Mouse (Mus musculus): ENCODE measurements around the gene Dctn1.
A peak's percentile ranks its signal among the peaks of the same experiment; 100 is the strongest.

The Dctn1 gene

GRCm38 (mm10) chr6:83169872-83170271, 4.2 kb downstream of the Dctn1 start:
- no peak for DNase-seq (ENCODE audit: low spot score)

GRCm38 (mm10) chr6:83171063-83171462, 5.3 kb downstream of the Dctn1 start:
- no peak for DNase-seq (ENCODE audit: low spot score)

- no peak for DNase-seq (ENCODE audit: low spot score)
These were observed 6.7 kb downstream of the Dctn1 start for GRCm38 (mm10) chr6:83172240-83172920.

- DNase-seq (ENCODE audit: low spot score) = no peak
These were observed 10.3 kb downstream of the Dctn1 start for GRCm38 (mm10) chr6:83175996-83176395.

- DNase-seq (ENCODE audit: low spot score) = no peak
These were observed 13.8 kb downstream of the Dctn1 start for GRCm38 (mm10) chr6:83179390-83180117.

GRCm38 (mm10) chr6:83180605-83181004, 14.9 kb downstream of the Dctn1 start:
- no peak for DNase-seq (ENCODE audit: low spot score)

GRCm38 (mm10) chr6:83184858-83185435, 19.2 kb downstream of the Dctn1 start:
- DNase-seq (ENCODE audit: low spot score) = no peak

GRCm38 (mm10) chr6:83185895-83186861, 20.5 kb downstream of the Dctn1 start:
- DNase-seq (ENCODE audit: low spot score) = peak; percentile 22

- DNase-seq (ENCODE audit: low spot score) = no peak
These were observed 21.2 kb downstream of the Dctn1 start for GRCm38 (mm10) chr6:83186946-83187345.

GRCm38 (mm10) chr6:83193571-83193970, 27.9 kb downstream of the Dctn1 start:
- no peak for DNase-seq (ENCODE audit: low spot score)

GRCm38 (mm10) chr6:83197345-83198004, 31.8 kb downstream of the Dctn1 start:
- DNase-seq (ENCODE audit: low spot score) = no peak

GRCm38 (mm10) chr6:83203320-83203719, 37.6 kb downstream of the Dctn1 start:
- DNase-seq (ENCODE audit: low spot score) = no peak

- no peak for DNase-seq (ENCODE audit: low spot score)
These were observed 40.1 kb downstream of the Dctn1 start for GRCm38 (mm10) chr6:83205851-83206250.

- DNase-seq (ENCODE audit: low spot score) = no peak
These were observed 40.6 kb downstream of the Dctn1 start for GRCm38 (mm10) chr6:83206321-83206720.

- DNase-seq (ENCODE audit: low spot score) = no peak
These were observed 41.8 kb downstream of the Dctn1 start for GRCm38 (mm10) chr6:83207361-83208049.

GRCm38 (mm10) chr6:83208050-83208400, 42.3 kb downstream of the Dctn1 start:
- no peak for DNase-seq (ENCODE audit: low spot score)

- no peak for DNase-seq (ENCODE audit: low spot score)
These were observed 44.8 kb downstream of the Dctn1 start for GRCm38 (mm10) chr6:83210495-83210894.

GRCm38 (mm10) chr6:83211526-83211925, 45.8 kb downstream of the Dctn1 start:
- no peak for DNase-seq (ENCODE audit: low spot score)

- DNase-seq (ENCODE audit: low spot score) = peak; percentile 45
These were observed 49.4 kb downstream of the Dctn1 start for GRCm38 (mm10) chr6:83215002-83215666.

GRCm38 (mm10) chr6:83219814-83220213, 54.1 kb downstream of the Dctn1 start, which contains the start of gene Slc4a5:
Gene Slc4a5 (plus strand): TSS chr6:83219828.
- no peak for DNase-seq (ENCODE audit: low spot score)

Measured in c-Kit-positive CD71-positive TER-119-positive erythroid progenitor cells, embryonic 14.5 days (primary cell).